Mouse (Mus musculus) Muller cell, postnatal 12 days (primary cell): ENCODE results near the gene Golt1a.
A peak's percentile ranks its signal among the peaks of the same experiment; 100 is the strongest.
"Not testable (repeated sequence)": the region's sequence is repeated elsewhere in the genome, so short reads cannot be mapped to it uniquely, and the experiment has no call there.

ENCODE experiments used
- DNase-seq: peaks from one replicate; pipeline ENCODE4 v3.0.0-alpha.2; 2015; ENCODE audit errors: inconsistent ontology term

Gene Golt1a

DNA sequence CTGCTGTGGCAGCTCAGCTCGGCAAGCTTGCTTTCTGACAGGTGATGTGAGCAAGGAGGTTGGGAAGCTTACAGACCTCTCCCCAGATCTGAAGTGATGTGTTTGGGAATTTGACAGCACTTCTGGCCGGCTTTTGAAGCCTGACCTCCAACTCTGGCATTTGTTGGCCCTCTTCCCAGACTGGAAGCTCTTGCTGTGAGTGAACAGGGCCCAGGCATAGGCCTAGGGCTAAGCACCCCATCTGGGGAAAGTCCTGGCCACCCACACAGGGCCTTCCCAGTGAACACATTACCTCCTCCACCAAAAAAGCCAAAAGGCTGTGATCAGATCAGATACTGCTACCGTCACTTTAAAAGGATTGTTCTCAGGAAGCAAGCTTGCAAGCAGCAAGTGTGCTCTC, 7.1 kb upstream of the Golt1a start:
- peak; percentile 91 for DNase-seq

DNA sequence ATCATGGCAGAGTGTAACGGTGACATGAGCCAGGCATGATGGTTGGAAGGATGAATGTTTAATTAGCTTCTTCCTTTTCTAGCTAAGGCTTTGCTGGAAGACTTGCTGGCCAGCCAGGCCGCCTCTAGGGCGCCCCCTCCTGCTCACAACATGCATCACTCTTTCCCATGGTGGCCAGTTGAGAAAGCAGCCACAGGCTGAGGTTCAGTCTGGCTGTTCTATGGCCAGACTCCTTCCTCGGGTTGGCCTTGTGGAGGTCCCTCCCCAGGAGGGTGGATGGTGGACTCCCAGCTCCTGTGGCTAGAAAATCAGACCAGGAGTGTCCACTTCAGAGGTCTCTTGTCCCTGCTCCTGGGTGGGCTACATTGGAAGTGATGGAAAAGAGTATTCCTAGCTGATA, 2.8 kb upstream of the Golt1a start:
- peak; percentile 79 for DNase-seq

DNA sequence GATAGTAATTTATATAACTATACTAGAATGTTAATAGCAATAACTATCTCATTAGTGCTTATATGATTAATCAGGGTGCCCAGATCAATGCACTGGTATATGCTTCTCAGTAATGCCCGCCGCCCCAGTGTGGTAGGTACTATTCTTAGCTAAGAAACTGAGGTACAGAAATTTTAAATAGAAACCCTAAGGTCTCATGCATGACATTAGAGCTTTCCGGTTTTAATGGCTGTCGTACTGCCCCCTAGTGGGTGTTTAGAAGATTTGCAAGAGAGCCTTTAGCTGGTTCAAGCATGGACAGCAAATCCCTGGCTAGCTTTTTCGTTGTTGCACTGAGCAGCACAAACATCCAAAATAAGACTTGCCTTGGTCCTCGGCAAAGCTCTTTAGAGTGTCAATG, 2.3 kb upstream of the Golt1a start:
- DNase-seq: peak; percentile 58

DNA sequence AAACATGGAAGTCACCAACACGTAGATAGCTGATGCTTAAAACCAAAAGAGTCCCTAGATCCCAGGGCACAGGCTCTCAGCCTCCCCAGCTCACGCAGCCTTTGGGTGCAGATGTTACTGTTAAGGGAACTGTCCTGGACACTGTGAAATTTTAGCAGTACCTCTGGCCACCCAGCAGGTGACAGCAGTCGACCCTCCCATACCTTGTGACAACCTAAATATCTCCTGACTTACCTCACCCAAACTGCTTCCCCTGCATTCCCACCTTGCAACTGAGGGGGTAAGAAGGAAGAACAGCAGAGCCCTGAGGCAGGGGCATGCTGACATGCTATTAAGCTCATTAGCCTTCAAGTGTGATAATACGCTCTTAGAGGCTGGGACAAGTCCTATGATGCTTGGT, 1.6 kb downstream of the Golt1a start:
- no peak for DNase-seq

DNA sequence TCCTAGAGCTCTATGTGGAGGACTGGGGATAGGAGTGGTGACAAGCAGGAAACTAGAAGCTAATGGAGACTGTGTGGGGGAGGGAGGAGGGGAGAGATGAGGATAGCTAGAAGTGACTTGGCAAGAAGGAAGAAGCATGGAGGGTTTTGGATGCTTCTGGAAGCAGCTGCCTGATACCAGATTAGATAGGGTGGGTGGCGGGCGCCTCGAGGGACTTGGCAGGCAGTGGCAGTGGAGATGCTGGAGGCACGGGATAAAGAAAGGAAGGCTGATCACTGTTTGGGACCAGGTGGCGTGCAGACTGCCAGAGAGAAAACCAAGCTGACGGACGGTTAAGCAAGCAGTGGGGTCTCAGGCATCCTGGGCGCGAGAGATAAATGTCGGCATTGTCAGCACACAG, 2.3 kb downstream of the Golt1a start:
- no peak for DNase-seq

DNA sequence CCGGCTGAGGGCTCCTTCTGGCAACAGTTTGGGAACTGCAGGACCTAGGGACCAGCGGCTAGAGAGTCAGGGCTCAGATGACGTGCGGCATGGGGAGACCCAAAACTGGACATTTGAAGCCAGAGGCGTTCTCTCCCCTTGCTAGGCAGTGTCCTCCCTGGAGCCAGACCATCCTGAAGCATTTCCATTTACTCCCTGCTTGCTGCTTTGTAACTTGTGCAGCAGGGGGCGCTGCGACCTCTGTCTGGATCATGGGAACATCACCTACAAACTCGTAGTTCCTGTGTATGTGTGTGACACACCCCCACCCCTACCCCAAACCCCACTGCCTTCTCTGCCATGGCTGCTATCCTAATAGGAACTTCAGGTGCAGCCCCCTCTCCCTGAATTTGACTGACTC, 4.8 kb downstream of the Golt1a start:
- DNase-seq: no peak

DNA sequence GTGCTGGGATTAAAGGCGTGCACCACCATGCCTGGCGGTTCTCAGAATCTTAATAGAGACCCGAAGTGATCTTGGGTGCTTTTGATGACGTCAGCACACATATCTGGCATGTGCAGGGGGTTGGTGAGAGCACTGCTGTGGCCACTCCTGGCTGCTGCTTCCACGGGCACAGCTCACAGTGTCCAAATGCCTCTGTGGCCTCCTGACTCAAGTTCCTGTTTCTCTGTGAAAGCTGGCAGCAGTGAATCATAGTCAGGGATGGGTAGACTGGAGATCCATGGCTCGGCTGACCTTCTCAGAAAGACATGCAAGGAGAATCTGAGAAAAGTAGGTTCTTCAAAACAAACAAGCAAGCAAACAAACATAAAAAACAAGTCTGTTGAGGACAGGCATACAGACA, 6.2 kb downstream of the Golt1a start:
- DNase-seq: no peak

DNA sequence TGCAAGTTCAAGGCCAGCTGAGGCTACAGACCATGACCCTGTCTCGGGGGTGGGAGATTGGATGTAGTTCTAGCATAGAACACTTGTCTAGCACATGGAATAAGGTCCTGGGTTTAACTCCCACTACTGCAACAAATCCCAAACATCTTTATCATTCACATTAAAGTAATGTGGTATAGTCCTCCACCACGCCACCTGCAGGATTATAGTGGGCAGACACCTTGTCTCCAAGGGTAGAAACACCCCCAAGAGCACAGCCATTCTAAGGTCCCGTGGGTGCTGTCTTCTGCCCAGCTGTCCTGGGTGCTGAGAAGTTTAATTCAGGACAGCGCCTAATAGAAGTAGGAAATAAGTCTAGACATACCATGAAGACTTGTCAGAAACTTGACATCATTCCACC, 7.0 kb downstream of the Golt1a start:
- DNase-seq: no peak

DNA sequence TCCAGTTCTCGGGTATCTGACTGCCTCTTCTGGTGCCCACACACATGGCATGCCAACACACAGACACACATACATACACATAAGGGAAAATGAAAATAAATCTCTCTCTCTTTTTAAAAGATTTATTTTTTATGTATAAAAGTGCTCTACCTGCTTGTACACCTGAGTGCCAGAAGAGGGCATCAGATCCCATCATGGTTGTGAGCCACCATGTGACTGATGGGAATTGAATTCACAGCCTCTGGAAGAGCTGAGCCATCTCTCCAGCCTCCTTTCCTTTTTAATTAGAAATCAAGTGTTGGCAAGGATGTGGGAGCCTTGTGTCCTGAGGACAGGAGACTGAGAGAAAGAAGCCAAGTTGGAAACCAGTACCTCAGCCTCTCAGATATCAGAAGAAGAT, 7.5 kb downstream of the Golt1a start:
- no peak for DNase-seq

DNA sequence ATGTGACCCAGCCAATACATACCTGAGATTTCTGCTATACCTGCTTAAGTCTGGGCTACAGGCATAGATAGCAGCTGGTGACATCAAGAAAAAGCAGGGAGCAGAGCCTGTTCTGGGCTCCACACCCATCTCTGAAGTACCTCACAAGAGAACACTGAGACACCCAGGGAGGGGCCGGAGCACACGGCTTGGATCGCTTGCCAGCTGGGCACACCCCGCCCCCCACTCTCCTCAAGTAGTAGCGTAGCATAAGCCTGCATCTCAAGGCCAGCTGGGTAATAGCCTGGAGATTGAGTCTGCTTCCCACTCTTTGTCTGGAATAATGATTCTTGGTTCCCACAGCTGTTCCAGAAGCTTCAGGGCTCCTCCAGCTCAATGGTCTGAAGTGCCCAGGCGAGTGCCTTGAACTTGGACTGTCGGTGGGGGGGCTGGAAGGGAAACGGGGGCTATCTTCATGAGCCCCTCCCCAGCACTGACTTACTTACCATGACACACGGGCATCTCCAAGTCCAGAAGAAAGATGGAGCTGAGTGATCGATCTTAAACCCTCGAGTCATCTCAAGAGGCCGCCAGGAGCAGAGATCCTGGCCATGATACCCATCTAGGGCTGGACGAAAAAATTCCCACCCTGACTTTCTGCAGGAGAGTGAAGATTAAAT, 11.8 kb downstream of the Golt1a start, which contains the start of gene Kiss1:
Kiss1 (plus strand) TSS at position 609 of the 659 bp plus-strand sequence.
- no peak for DNase-seq

DNA sequence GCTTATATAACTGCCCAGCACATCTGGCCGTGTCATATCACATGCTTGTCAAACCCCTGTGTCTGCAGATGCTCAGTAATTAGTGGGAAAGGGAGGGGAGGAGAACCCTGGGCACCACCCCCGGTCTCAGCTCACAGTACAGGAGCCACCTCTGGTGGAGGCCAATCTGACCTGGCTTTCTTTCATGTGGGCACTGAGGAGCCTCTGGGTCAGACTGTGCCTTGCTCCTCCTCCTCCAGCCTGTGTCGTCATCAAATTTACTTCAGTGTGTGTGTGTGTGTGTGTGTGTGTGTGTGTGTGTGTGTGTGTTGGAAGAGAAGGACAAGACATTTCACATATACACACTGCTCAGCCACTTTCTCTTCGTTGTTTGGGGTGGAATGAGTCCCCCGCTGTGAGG, 13.7 kb downstream of the Golt1a start:
- no peak for DNase-seq

DNA sequence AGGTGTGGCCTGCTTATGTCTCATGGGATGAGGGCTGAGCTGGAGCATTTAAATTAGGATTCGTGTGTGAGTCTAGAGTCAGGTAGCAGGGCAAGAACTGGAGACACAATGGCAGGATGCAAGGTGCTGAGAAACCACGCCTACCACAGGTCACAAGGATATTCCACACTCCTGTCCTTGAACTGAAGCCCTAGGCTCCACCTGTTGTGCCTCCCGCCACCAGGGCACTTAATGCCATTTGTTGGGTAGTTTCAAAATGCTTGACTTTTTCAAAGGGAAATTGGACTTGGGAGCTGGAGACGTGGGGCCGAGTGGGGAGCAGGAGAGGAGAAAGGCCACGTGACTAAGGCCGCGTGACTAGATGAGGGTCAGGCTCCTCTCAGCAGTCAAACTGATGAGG, 16.4 kb downstream of the Golt1a start:
- DNase-seq: no peak

DNA sequence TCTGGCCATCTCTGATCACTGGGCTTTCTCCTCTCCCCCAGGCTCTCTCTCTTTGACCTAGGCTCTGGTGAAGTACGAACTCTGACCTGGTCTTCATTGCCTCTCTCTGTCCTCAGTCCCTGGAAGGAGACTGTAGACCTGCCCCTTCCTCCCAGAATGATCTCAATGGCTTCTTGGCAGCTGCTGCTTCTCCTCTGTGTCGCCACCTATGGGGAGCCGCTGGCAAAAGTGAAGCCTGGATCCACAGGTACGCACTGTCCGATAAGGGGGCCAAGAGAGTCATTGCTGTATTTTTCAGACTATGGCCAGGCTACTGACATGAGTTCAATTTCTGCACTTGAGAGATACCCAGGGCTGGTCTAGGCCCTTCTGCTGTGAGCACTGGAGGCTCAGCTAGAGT, 17.5 kb downstream of the Golt1a start:
- DNase-seq: no peak

DNA sequence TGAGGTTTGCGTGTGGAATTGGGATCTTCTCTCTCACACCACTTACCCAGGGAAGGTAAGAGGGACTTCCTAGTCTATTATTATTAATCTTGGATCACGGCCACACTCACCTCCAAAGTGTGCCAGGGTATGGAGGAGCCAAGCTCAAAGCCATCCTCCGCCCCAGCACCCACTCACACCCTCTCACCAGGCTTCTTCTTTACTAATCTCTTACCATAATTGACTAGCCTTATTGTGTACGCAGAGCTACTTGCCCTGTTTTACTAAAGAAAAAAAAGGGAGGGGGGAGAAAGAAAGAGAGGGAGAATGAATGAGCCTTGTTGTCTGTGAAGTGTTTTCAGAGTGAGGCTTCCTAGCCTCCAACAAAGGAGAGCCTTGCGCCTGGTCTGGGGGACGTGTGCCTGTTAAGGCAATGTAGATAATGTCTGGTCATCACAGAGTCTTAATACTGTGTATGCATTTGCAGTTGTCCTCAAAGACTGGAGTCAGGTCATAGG, 18.7 kb downstream of the Golt1a start:
- DNase-seq: no peak

DNA sequence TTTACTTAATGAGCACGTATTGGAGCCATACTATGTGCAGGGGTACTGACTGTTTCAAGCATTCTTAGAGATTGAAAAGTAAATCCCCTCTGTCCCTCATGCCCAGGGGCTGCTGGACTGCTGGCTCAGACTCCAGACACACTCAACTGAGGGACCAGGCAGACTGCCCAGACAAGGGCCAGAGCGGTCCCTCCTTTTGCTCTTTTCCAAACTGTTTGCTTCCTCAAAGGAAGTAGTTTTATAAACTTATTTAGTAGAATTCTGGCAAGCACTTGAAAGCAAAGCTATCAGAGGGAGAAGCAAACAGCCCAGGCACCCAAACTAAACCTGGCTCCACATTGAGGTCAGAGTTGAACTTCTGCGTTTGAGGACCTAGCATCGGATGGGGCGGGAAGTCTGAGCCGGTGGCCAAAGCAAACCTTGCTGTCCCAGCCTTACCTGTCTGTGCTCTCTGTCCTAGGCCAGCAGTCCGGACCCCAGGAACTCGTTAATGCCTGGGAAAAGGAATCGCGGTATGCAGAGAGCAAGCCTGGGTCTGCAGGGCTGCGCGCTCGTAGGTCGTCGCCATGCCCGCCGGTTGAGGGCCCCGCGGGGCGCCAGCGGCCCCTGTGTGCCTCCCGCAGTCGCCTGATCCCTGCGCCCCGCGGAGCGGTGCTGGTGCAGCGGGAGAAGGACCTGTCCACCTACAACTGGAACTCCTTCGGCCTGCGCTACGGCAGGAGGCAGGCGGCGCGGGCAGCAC, 19.5 kb downstream of the Golt1a start:
- DNase-seq: peak; percentile 17

DNA sequence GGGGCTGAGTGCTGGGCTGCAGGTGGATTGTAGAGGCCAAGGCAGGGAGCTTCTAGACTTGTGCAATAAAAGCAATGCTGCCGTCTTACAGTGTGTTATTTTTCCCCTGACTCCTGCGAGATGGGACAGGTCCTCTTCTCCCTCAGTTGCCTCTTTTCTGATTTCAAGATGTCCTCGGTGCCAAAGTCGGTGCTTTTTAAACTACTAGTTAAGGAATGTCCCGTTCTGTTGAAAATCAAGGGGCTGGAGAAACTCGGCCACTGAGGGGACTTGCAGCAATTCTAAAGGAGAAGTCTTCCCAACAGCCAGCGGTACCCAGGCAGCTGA, 20.0 kb downstream of the Golt1a start:
- DNase-seq: no peak

DNA sequence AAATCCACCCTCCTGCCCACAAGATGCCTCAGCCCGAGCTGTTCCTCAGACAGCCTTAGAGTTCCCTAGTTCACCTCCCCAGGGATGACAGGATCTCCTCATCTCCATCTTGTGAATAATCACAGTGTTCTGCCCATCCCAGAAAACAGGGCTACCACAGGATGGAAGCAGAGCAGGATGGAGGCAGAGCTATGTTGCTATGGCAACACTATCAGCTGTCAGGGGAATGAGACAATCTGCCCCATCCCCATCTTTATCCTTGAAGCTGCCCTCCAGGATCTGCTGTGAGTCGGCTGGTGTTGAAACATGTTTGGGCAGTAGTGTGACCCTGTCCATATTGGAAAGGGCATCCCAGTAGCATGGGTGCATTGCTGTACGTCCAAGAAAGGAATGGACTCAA, 21.5 kb downstream of the Golt1a start:
- DNase-seq: no peak

DNA sequence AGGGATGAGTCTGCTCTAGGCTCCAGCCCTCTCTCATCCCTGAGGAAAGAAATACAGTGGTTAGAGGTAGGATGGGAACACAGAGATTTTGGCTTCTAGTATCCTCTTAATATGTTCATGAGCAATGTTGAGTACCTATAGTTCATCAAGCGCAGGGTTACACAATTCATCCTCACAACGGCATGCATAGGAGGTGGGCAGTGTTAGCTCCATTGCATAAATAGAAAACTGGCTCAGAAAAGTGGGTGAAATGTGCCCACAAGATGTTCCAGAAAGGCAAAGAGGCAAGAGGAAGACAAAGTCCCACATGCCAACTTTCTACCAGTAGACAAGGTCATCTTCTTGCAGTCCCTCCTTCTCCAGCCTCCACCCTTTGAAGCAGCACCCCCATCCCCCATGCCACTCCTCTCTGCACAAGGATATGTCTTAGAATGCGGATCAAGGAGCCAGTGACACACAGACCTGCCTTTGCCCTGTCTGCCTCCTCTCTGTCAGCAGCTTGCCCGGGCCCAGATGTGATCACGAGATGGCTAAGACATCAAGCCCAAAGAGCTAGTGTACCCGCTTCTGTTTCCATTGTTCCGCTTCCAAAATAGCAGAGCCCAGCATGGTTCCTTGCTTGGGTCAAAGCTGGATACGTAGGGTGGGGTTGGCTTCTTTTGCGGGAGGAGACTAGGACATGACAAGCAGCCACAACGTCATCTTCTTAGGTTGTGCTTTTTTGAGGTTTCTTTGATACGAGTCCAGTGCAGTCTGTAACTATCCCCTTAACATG, 23.2 kb downstream of the Golt1a start:
- DNase-seq: no peak

DNA sequence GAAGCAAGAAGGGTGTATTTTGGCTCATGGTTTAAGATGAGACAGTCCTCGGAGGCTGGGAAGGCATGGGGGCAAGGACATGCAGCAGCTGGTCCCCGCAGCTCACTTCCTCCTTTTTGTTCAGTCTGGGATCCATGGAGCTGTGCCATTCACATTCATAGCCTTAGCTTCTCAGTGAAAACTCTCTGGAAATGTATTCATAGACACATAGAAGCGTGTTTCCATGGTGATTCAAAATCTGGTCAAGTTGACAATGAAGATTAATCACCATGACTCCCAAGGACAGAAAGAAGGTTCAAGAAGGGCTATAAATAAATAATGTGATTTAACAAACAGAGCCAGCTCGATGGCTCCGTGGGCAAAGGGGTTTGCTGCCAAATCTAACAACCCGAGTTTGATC, 24.3 kb downstream of the Golt1a start:
- DNase-seq: no peak

DNA sequence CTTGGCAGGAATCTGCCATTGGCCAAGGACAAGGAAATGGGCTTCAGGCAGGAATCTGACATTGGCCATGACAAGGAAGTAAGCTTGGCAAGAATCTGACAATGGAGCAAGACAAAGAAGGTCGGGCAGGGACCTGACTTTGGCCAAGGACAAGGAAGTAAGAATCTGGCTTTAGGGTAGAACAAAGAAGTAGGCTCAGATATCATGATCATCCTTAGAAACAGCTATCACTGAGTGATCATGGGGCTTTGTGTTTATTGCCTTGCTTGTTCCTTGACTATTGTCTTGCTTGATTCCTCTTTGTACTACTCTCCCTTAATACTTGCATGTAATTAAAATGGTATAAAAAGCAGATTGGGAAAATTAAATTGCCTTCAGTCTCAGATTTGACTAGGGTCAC, 30.8 kb downstream of the Golt1a start:
- not testable (repeated sequence) for DNase-seq

DNA sequence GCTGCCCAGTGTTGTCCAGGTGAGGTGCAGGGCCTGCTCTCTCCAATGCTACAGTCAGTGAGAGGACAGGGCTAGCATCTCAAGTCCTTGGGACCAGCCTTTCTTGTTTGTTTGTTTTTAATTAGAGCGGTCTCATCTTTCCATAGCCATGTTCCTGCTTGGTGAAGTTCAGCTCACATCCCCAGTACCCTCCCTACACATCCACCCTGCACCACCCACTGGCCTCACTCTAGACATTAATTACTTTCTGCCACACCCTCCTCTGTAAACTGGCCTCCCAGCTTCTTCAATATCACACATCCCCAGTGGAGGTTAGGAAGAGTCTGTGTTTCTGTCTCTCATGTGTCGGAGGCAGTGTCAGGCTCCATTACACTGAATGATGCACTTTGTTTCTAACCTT, 34.8 kb downstream of the Golt1a start:
- no peak for DNase-seq

DNA sequence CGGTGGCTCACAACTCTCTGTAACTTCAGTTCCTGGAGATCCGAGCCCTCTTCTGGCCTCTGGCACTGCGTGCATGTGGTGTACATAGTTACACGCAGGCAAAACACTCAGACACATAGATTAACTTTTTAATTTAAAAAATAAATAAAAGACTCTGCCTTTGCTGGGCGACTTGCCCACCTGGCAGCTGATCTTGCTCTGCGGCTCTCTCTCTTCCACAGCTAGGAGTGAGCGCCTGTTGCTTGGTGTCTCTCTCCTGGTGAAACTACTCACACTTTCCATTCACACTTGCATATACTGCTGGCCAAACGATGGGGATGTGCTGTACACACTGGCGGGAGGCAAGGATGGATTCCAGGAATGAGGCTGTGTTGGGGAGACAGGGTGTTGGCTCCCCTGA, 36.9 kb downstream of the Golt1a start:
- no peak for DNase-seq

DNA sequence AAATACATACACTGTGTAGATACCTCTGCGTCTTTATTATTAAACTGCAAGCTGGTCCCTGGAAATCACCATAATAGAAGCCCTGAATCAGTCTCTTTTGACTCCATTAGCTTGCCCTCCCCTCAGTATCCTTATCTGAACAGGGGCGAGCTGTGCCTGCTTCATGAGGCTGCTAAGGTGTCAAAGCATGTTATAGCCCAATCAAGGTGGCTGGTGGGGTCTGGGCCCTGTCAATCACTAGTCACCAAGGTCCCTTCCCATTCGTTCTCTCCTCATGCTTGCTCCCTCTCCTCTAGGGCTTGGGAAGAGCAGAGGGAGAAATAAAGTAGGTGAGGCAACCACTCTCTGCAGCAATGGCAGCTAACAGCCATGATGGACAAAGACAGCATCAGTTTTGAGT, 37.6 kb downstream of the Golt1a start:
- DNase-seq: no peak
